Mouse (Mus musculus): Measurements from ENCODE around the gene Fer.

The Fer gene

GRCm38 (mm10) chr17:63974253-63974652 lies 111.4 kb downstream of the Fer start:
- in situ Hi-C loops (cut with MseI, MboI), result no loop called here

GRCm38 (mm10) chr17:63978794-63979571 lies 116.1 kb downstream of the Fer start:
- in situ Hi-C loops (cut with MseI, MboI), result no loop called here

GRCm38 (mm10) chr17:63980167-63980566 lies 117.3 kb downstream of the Fer start:
- in situ Hi-C loops (cut with MseI, MboI), result no loop called here

GRCm38 (mm10) chr17:63988710-63989109 lies 125.8 kb downstream of the Fer start:
- in situ Hi-C loops (cut with MseI, MboI), result no loop called here

GRCm38 (mm10) chr17:63991160-63991559 lies 128.3 kb downstream of the Fer start:
- in situ Hi-C loops (cut with MseI, MboI), result no loop called here

GRCm38 (mm10) chr17:63995921-63996320 lies 133.1 kb downstream of the Fer start:
- in situ Hi-C loops (cut with MseI, MboI), result no loop called here

GRCm38 (mm10) chr17:63997643-63998042 lies 134.8 kb downstream of the Fer start:
- in situ Hi-C loops (cut with MseI, MboI), result no loop called here

GRCm38 (mm10) chr17:64003444-64003843 lies 140.6 kb downstream of the Fer start:
- in situ Hi-C loops (cut with MseI, MboI), result no loop called here

- in situ Hi-C loops (cut with MseI, MboI), result no loop called here
Observed at GRCm38 (mm10) chr17:64005575-64006249, 142.8 kb downstream of the Fer start.

- in situ Hi-C loops (cut with MseI, MboI), result no loop called here
Observed at GRCm38 (mm10) chr17:64016606-64017005, 153.7 kb downstream of the Fer start.

GRCm38 (mm10) chr17:64018240-64018639 lies 155.4 kb downstream of the Fer start:
- in situ Hi-C loops (cut with MseI, MboI), result no loop called here

- in situ Hi-C loops (cut with MseI, MboI), result no loop called here
Observed at GRCm38 (mm10) chr17:64018870-64019269, 156.0 kb downstream of the Fer start.

- in situ Hi-C loops (cut with MseI, MboI), result no loop called here
Observed at GRCm38 (mm10) chr17:64019646-64020045, 156.8 kb downstream of the Fer start.

GRCm38 (mm10) chr17:64026485-64026884 lies 163.6 kb downstream of the Fer start:
- in situ Hi-C loops (cut with MseI, MboI), result loop anchor here in 1 of 2 experiments (25.0 kb wide), 1 partner anchor 361 kb away; no protein-coding TSS in a partner anchor

GRCm38 (mm10) chr17:64041771-64042170 lies 178.9 kb downstream of the Fer start:
- in situ Hi-C loops (cut with MseI, MboI), result loop anchor here in 1 of 2 experiments (25.0 kb wide), 1 partner anchor 346 kb away; no protein-coding TSS in a partner anchor

- in situ Hi-C loops (cut with MseI, MboI), result loop anchor here in 1 of 2 experiments (25.0 kb wide), 1 partner anchor 342 kb away; no protein-coding TSS in a partner anchor
Observed at GRCm38 (mm10) chr17:64045326-64045725, 182.5 kb downstream of the Fer start.

GRCm38 (mm10) chr17:64046557-64046956 lies 183.7 kb downstream of the Fer start:
- in situ Hi-C loops (cut with MseI, MboI), result loop anchor here in 1 of 2 experiments (25.0 kb wide), 1 partner anchor 341 kb away; no protein-coding TSS in a partner anchor

- in situ Hi-C loops (cut with MseI, MboI), result no loop called here
Observed at GRCm38 (mm10) chr17:64050911-64051310, 188.0 kb downstream of the Fer start.

GRCm38 (mm10) chr17:64053636-64054035 lies 190.8 kb downstream of the Fer start:
- in situ Hi-C loops (cut with MseI, MboI), result no loop called here

GRCm38 (mm10) chr17:64060529-64060928 lies 197.7 kb downstream of the Fer start:
- in situ Hi-C loops (cut with MseI, MboI), result no loop called here

- in situ Hi-C loops (cut with MseI, MboI), result no loop called here
Observed at GRCm38 (mm10) chr17:64065243-64065642, 202.4 kb downstream of the Fer start.

- in situ Hi-C loops (cut with MseI, MboI), result no loop called here
Observed at GRCm38 (mm10) chr17:64077392-64077791, 214.5 kb downstream of the Fer start.

GRCm38 (mm10) chr17:64084751-64085150 lies 221.9 kb downstream of the Fer start:
- in situ Hi-C loops (cut with MseI, MboI), result no loop called here
